Mouse (Mus musculus): ENCODE data around the gene Mast1. TPM values are rescaled to one million over a fixed set of nuclear protein-coding genes. Genes with fewer than 3 reads are reported as not detected.
A peak's percentile ranks its signal among the peaks of the same experiment; 100 is the strongest.

The Mast1 gene
- total RNA-seq, 2 experiments from 2014 or later: 0.07 TPM; not detected in 1

DNA sequence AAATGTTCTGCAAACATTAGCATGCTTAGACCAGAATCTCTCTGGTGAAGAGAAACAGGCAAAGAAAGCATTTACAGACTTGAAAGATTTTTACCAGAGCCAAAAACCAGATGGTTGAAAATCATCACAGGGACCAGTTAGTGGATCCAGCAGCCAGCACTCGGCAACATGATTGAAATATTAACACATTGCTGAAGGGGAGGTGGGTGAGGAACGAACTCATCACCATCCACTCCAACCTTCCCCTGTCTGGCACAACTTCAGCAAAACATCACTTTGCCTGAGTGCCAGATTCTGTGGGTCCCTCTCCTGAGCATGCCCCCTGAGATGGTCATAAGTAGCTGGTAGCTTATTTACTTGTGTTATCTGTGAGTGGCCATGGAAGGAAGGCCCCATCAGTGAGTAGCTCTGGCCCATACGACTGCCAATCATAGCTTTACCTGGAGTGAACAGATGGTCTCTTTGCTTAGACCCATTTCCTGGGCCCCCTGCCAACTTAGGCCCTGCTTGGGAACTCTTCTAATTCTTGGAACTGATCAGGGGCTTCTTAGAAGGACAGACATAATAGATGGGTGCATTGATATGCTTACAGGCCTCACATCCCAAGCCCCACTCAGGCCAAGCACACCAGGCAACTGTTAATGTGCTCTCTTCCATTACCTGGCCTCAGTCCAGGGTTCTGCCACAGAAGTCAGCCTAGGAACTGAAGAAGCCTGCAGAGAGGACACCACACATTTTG is 59.7 kb downstream of the Mast1 start:
- ATAC-seq (ENCODE audit: poor library complexity, severe bottlenecking): no peak

- no peak for ATAC-seq (ENCODE audit: poor library complexity, severe bottlenecking)
These were observed 62.8 kb downstream of the Mast1 start for GRCm38 (mm10) chr8:84874339-84874738.

DNA sequence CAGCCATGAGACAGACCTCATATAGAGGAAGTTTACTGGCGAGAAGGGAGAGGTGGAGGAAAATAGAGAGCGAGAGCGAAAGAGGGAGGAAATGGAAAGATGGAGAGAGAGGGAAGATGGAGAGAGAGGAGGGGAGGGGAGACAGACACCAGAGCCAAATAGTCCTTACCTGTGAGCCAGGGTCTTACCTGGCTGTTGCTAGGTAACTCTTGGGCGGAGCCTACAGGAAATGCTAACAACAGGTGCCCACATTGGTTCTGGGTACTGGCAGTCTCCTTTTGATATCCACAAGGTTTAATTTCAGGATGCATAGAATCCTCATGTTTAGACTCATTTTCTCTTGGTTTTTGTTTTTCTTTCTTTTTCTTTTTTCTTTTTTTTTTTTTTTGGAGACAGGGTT is 64.1 kb downstream of the Mast1 start:
- ATAC-seq (ENCODE audit: poor library complexity, severe bottlenecking): no peak

DNA sequence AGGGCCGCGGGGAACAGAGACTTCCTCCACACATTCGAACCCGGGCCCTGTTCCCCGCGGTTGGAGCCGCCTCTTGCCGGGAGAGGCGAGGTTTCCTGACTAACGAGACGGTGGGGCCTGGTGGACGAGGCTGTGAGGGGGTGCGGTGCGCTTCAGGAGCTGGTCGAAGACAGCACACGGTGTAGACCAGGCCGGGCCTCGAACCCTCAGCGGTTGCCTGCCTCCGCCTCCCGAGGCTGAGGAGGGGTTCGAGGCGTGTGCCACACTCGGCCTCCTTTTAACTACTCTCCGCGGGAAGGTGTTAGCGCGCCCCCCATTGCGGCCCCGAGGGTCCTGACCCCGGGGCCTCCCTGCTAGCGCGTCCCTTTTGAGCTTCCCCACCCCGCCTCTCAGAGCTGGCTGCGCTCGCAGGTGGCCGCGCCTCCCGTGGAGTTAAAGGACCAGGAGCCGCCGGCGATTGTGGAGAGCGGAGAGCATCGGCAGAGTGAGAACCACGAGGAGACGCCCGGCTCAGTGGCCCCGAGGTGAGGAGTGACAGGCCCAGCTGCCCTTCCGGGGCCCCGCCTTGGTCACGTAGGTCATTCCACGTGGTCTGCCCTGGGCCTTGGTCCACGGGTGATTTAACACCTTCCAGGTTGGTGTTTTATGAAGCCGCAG is 64.7 kb downstream of the Mast1 start:
- ATAC-seq (ENCODE audit: poor library complexity, severe bottlenecking): peak; percentile 54

DNA sequence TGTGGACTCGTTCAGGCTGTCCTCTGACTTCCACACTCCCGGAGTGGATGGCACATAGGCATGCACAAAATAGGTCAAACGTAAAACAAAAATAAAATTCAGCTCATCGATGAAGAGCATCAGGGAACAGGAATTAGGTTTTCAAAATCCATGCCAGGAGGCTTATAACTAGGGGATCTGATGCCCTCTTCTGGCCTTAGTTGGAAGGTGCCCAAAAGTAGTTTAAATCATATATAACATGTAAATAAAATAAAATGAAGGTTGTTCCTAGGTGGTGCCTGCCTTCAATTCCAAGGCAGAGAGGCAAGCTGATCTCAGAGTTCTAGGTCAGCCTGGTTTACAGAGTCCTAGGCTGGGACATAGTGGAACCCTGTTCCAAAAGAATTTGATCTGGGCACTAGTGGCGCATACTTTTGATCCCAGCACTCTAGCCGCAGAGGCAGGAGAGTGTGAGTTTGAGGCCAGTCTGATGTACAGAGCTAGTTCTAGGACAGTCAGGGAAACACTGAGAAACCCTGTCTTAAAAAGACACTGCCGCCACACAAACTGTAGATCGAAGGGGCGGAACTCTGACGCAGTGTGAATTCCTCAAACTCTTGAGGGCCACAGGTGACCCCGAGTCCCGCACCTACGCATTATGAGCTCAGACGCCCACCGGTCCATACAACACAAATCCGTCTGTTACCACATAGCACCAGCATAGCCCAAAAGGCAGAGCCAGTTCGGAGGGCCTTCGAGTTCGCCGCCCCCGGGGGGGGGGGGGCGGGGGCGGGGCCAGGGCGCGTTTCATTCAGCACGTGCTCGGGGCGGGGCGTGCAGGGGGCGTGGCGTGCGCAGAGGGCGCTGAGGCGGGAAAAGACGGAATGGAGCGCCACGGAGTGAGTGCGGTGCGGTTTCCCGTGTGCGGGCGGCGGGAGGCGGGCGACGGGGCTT is 65.5 kb downstream of the Mast1 start, which contains the start of gene Syce2:
TSS of gene Syce2 (plus strand) at position 736 of the 933 bp plus-strand sequence.
- ATAC-seq (ENCODE audit: poor library complexity, severe bottlenecking): peak; percentile 86

Other genes starting within 250 kb of the Mast1 start
Only the 30 nearest of the 31 such genes appear.
- 69.0 and 69.9 TPM in 2 replicates for gene Lyl1, start 235.9 kb downstream of the Mast1 start, total RNA-seq (2015)
- 60.3 and 62.0 TPM in 2 replicates for gene Lyl1, start 235.9 kb downstream of the Mast1 start, total RNA-seq (2017)
- 40.4 and 45.2 TPM in 2 replicates for gene G430095P16Rik, start 214.4 kb downstream of the Mast1 start, total RNA-seq (2015)
- gene G430095P16Rik, start 214.4 kb downstream of the Mast1 start, total RNA-seq (2017): 20.6 and 25.5 TPM in 2 replicates
- 23.8 and 26.9 TPM in 2 replicates for gene Nfix, start 137.0 kb downstream of the Mast1 start, total RNA-seq (2015)
- gene Nfix, start 137.0 kb downstream of the Mast1 start, total RNA-seq (2017): 7.7 and 17.0 TPM in 2 replicates
- gene Dand5, start 114.5 kb downstream of the Mast1 start, total RNA-seq (2015): 1.4 and 2.6 TPM in 2 replicates
- gene Dand5, start 114.5 kb downstream of the Mast1 start, total RNA-seq (2017): 0.28 and 4.4 TPM in 2 replicates
- 6.3 and 6.6 TPM in 2 replicates for gene Gadd45gip1, start 105.8 kb downstream of the Mast1 start, total RNA-seq (2015)
- 13.9 and 20.5 TPM in 2 replicates for gene Gadd45gip1, start 105.8 kb downstream of the Mast1 start, total RNA-seq (2017)
- gene Rad23a, start 96.7 kb downstream of the Mast1 start, total RNA-seq (2015): 35.6 and 36.9 TPM in 2 replicates
- 27.6 and 29.5 TPM in 2 replicates for gene Rad23a, start 96.7 kb downstream of the Mast1 start, total RNA-seq (2017)
- gene Calr, start 90.4 kb downstream of the Mast1 start, total RNA-seq (2015): 163 and 187 TPM in 2 replicates
- gene Calr, start 90.4 kb downstream of the Mast1 start, total RNA-seq (2017): 821 and 830 TPM in 2 replicates
- 11.6 and 17.3 TPM in 2 replicates for gene Farsa, start 80.4 kb downstream of the Mast1 start, total RNA-seq (2015)
- gene Farsa, start 80.4 kb downstream of the Mast1 start, total RNA-seq (2017): 49.7 and 53.4 TPM in 2 replicates
- 67.7 and 97.1 TPM in 2 replicates for gene Syce2, start 65.2 kb downstream of the Mast1 start, total RNA-seq (2015)
- 46.2 and 47.5 TPM in 2 replicates for gene Syce2, start 65.2 kb downstream of the Mast1 start, total RNA-seq (2017)
- gene Gcdh, start 43.4 kb downstream of the Mast1 start, total RNA-seq (2015): 7.4 and 8.8 TPM in 2 replicates
- 9.7 and 11.9 TPM in 2 replicates for gene Gcdh, start 43.4 kb downstream of the Mast1 start, total RNA-seq (2017)
- 2.0 and 5.2 TPM in 2 replicates for gene Klf1, start 35.4 kb downstream of the Mast1 start, total RNA-seq (2015)
- gene Klf1, start 35.4 kb downstream of the Mast1 start, total RNA-seq (2017): 1.8 and 8.7 TPM in 2 replicates
- gene Dnase2a, start 28.8 kb downstream of the Mast1 start, total RNA-seq (2015): 15.2 and 30.1 TPM in 2 replicates
- 27.4 and 39.0 TPM in 2 replicates for gene Dnase2a, start 28.8 kb downstream of the Mast1 start, total RNA-seq (2017)
- not detected in 2 replicates for gene Rtbdn, start 9.6 kb upstream of the Mast1 start, total RNA-seq (2015)
- gene Rtbdn, start 9.6 kb upstream of the Mast1 start, total RNA-seq (2017): not detected in 2 replicates
- gene Gm49661, start 32.1 kb upstream of the Mast1 start, total RNA-seq (2015): 3.2 TPM in 1 of 2 replicates, not detected in the other
- gene Gm49661, start 32.1 kb upstream of the Mast1 start, total RNA-seq (2017): not detected in 2 replicates
- gene Prdx2, start 32.2 kb upstream of the Mast1 start, total RNA-seq (2015): 180 and 184 TPM in 2 replicates
- 230 and 256 TPM in 2 replicates for gene Prdx2, start 32.2 kb upstream of the Mast1 start, total RNA-seq (2017)
- 56.8 and 75.8 TPM in 2 replicates for gene Rnaseh2a, start 32.4 kb upstream of the Mast1 start, total RNA-seq (2015)
- gene Rnaseh2a, start 32.4 kb upstream of the Mast1 start, total RNA-seq (2017): 41.1 and 49.0 TPM in 2 replicates
- gene Junb, start 41.4 kb upstream of the Mast1 start, total RNA-seq (2015): 45.5 and 60.4 TPM in 2 replicates
- 110 and 125 TPM in 2 replicates for gene Junb, start 41.4 kb upstream of the Mast1 start, total RNA-seq (2017)
- gene Hook2, start 53.2 kb upstream of the Mast1 start, total RNA-seq (2015): 0.82 and 1.1 TPM in 2 replicates
- gene Hook2, start 53.2 kb upstream of the Mast1 start, total RNA-seq (2017): 3.1 and 6.6 TPM in 2 replicates
- 0.07 TPM in 1 of 2 replicates, not detected in the other for gene Best2, start 77.2 kb upstream of the Mast1 start, total RNA-seq (2015)
- gene Best2, start 77.2 kb upstream of the Mast1 start, total RNA-seq (2017): not detected in 2 replicates
- gene Asna1, start 87.9 kb upstream of the Mast1 start, total RNA-seq (2015): 52.5 and 64.0 TPM in 2 replicates
- gene Asna1, start 87.9 kb upstream of the Mast1 start, total RNA-seq (2017): 61.2 and 65.5 TPM in 2 replicates
- gene Trir, start 89.5 kb upstream of the Mast1 start, total RNA-seq (2015): 138 and 141 TPM in 2 replicates
- 411 and 422 TPM in 2 replicates for gene Trir, start 89.5 kb upstream of the Mast1 start, total RNA-seq (2017)
- gene Tnpo2, start 99.6 kb upstream of the Mast1 start, total RNA-seq (2015): 13.2 and 18.8 TPM in 2 replicates
- 13.1 and 17.7 TPM in 2 replicates for gene Tnpo2, start 99.6 kb upstream of the Mast1 start, total RNA-seq (2017)
- gene Fbxw9, start 122.7 kb upstream of the Mast1 start, total RNA-seq (2015): 2.1 and 4.1 TPM in 2 replicates
- gene Fbxw9, start 122.7 kb upstream of the Mast1 start, total RNA-seq (2017): 3.0 and 3.2 TPM in 2 replicates
- not detected in 2 replicates for gene Gm5741, start 130.6 kb upstream of the Mast1 start, total RNA-seq (2015)
- not detected in 2 replicates for gene Gm5741, start 130.6 kb upstream of the Mast1 start, total RNA-seq (2017)
- gene Dhps, start 134.4 kb upstream of the Mast1 start, total RNA-seq (2015): 50.9 and 55.1 TPM in 2 replicates
- gene Dhps, start 134.4 kb upstream of the Mast1 start, total RNA-seq (2017): 26.9 and 30.2 TPM in 2 replicates
- 116 and 119 TPM in 2 replicates for gene Wdr83os, start 143.4 kb upstream of the Mast1 start, total RNA-seq (2015)
- 27.8 and 39.4 TPM in 2 replicates for gene Wdr83os, start 143.4 kb upstream of the Mast1 start, total RNA-seq (2017)
- gene Wdr83, start 143.9 kb upstream of the Mast1 start, total RNA-seq (2015): 17.0 and 20.5 TPM in 2 replicates
- 9.9 and 12.5 TPM in 2 replicates for gene Wdr83, start 143.9 kb upstream of the Mast1 start, total RNA-seq (2017)
- gene Man2b1, start 145.9 kb upstream of the Mast1 start, total RNA-seq (2015): 204 TPM in 2 replicates
- gene Man2b1, start 145.9 kb upstream of the Mast1 start, total RNA-seq (2017): 159 and 161 TPM in 2 replicates
- gene Zfp791, start 185.7 kb upstream of the Mast1 start, total RNA-seq (2015): not detected in 2 replicates
- gene Zfp791, start 185.7 kb upstream of the Mast1 start, total RNA-seq (2017): not detected in 2 replicates
- gene Cks1brt, start 214.6 kb upstream of the Mast1 start, total RNA-seq (2015): not detected in 2 replicates
- not detected in 2 replicates for gene Cks1brt, start 214.6 kb upstream of the Mast1 start, total RNA-seq (2017)

Measured in megakaryocyte, adult 5-6 weeks (primary cell).